Mouse (Mus musculus) megakaryocyte, embryonic 14.5 days (primary cell): Measurements from ENCODE around the gene Ntm. TPM values are rescaled to one million over a fixed set of nuclear protein-coding genes. Genes with fewer than 3 reads are reported as not detected.

Experiments
- H3K27me3 ChIP-seq: replicated peaks from 2 replicates; pipeline ENCODE3; 2012; ENCODE audit warnings: inconsistent platforms
- H3K36me3 ChIP-seq: replicated peaks from 2 replicates; pipeline ENCODE3; 2012; ENCODE audit warnings: low read length, inconsistent platforms, mixed read lengths
- H3K4me1 ChIP-seq: 2 replicates; pipeline ENCODE4 v1.6.1; 2012; ENCODE audit warnings: inconsistent platforms
- H3K4me3 ChIP-seq: replicated peaks from 2 replicates; pipeline ENCODE3; 2012; ENCODE audit warnings: moderate library complexity, mild to moderate bottlenecking, inconsistent platforms
- H3K9me3 ChIP-seq: 2 replicates; pipeline ENCODE4 v1.6.1; 2012; ENCODE audit warnings: inconsistent platforms
- FLI1 ChIP-seq: IDR thresholded peaks from 2 replicates; pipeline ENCODE4 v1.6.1; 2012; ENCODE audit warnings: low read length, inconsistent platforms, mixed read lengths
- GATA1 ChIP-seq: IDR thresholded peaks from 3 replicates; pipeline ENCODE4 v1.6.1; 2012; ENCODE audit warnings: mixed read lengths, low read length, inconsistent platforms, borderline replicate concordance
- polyA plus RNA-seq: library from polyadenylated mRNA; stranded (reverse); fragments of >175 nt; gene quantifications from 2 replicates; pipeline ENCODE4 v1.2.3, GENCODE M21; 2012; ENCODE audit warnings: low replicate concordance; ENCODE audit not compliant: insufficient read depth

Gene Ntm
- polyA plus RNA-seq, 1 experiment: not detected

DNA sequence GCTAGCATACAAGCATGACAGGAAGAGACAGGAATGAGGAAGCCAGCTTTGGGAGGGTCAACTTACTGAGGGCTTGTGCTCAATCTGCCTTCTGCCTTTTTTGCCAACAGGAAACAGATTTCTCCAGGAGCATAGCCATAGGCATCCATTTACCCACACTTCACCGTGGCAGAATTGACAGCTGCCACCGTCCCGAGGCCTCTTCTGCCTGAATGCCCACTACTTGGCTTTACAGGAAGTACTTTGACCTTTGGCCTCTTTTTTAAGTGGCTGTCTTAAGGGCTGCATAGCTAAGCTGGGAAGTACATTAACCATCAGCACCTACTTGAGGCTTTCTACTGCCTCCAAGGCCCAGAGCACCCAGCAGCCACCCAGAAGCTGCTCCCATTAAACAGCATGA lies 226.9 kb downstream of the Ntm start:
- H3K36me3 ChIP-seq: no peaks in the 10 kb centered on the region
- H3K9me3 ChIP-seq: peaks cover 38% of the 10 kb centered on the region
- H3K4me1 ChIP-seq: no peaks in the 10 kb centered on the region
- TF ChIP-seq GATA1 (no peak), FLI1 (no peak)
- H3K4me3 ChIP-seq: no peak overlapping the region
- no peaks in the 10 kb centered on the region for H3K27me3 ChIP-seq

DNA sequence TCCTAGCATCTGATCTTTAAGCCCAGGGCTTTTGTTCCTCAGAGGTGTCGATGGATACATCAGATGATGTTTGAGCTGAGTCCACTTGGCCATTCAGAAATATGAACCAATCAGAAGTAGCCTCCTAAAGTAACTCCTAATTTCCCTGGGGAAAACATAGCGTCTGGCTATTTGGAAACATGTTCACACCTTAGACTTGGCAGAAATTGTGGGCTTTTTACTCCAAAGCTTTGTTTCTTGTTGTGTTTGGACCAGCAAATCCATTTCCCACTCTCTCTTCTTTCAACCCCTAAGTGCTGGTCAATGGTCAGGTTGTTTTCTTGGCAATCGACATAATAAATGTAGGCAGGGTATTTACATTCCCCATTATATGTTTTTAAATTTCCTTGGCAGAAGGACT lies 230.0 kb downstream of the Ntm start:
- Histone ChIP-seq H3K27me3 (no peaks in the 10 kb centered on the region), H3K4me3 (no peak overlapping the region), H3K4me1 (no peaks in the 10 kb centered on the region), H3K9me3 (peaks cover 32% of the 10 kb centered on the region), H3K36me3 (no peaks in the 10 kb centered on the region)
- TF ChIP-seq GATA1: no peak
- TF ChIP-seq FLI1: no peak

DNA sequence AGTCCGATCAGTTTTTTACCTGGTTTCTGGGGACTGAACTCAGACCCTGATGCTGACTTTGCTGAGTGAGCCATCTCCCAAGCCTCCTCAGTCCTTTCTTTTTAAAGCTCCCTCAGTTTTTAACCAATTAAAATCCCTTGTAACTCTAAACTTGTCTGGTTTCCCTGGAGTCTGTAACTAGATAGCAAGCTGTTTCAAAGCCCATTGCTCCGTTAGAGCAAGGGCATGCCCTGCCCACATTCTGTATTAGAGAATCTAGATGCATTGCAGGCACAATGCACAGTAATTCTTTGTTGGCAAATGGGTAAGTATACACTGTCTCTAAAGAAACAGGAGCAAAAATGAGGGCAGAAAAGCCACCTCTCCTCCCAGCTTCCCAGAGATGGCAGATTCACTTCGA lies 231.3 kb downstream of the Ntm start:
- Histone ChIP-seq H3K4me1 (no peaks in the 10 kb centered on the region), H3K4me3 (no peak overlapping the region), H3K36me3 (no peaks in the 10 kb centered on the region), H3K9me3 (peaks cover 34% of the 10 kb centered on the region), H3K27me3 (no peaks in the 10 kb centered on the region)
- TF ChIP-seq GATA1 (no peak), FLI1 (no peak)

DNA sequence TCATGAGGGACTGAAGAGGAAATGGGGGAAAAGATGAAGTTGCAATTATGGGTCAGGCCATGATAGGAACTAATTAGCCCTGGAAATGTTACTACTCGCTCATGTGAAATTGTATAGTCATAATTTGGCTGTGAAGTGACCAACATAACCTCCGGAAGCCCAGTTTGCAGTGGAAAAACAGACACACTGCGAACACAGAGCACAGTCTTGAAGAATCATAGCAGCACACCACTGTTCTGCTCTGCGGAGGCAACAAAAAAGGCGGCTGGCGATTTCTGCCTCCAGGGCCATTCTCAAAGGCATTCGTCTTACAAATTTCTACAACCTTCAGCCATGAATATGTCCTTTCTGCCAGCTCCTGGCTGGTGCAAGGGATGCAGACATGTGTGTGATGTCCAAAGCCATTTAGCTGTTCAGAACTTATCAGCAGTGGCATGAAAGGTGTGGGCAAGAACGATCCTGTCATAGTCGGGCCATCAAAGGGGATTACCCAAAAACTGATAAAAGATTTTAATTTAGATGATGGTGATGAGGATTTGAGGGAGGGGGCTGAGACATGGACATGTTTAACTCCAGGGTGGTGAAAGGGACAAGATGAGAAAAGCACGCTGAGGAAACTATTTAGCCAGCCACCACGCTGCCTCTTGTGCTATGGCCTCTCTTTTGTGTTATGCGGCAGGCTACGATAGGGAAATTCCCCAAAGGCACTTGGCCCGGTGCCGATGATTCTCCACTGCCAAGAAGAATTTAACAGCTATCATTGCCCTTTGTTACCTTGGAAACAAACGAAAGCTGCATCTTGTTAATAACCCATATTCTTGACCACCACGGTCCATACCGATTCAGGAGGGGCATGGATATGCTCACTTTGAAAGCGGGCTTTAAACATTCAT lies 235.2 kb downstream of the Ntm start:
- Histone ChIP-seq H3K36me3 (no peaks in the 10 kb centered on the region), H3K27me3 (no peaks in the 10 kb centered on the region), H3K4me3 (no peak overlapping the region), H3K4me1 (no peaks in the 10 kb centered on the region), H3K9me3 (peaks cover 22% of the 10 kb centered on the region; the same call in 1 of the 2 replicates)
- TF ChIP-seq FLI1: no peak
- TF ChIP-seq GATA1: no peak

DNA sequence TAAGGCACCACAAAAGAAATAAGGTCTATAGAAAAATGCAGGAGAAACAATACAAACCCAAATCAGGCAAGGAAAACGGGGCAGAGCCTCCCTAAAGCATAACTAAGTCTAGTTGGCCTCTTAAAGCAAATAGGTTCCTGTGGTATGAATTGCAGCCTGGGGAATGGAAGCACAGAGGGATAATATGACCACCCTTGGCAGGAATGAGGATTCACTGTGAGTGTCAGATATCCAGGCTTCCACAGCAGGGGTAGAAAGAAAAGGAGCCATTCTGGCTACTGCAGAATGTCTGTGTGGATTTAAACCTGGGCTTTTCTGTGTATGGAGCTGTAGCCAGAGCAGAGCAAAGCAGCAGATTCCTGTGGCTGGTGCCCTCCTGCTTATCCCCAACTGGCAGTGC lies 241.5 kb downstream of the Ntm start:
- Histone ChIP-seq H3K27me3 (no peaks in the 10 kb centered on the region), H3K4me3 (no peak overlapping the region), H3K9me3 (peaks cover 16% of the 10 kb centered on the region; the same call in 1 of the 2 replicates), H3K36me3 (no peaks in the 10 kb centered on the region), H3K4me1 (no peaks in the 10 kb centered on the region)
- TF ChIP-seq GATA1 (no peak), FLI1 (no peak)

DNA sequence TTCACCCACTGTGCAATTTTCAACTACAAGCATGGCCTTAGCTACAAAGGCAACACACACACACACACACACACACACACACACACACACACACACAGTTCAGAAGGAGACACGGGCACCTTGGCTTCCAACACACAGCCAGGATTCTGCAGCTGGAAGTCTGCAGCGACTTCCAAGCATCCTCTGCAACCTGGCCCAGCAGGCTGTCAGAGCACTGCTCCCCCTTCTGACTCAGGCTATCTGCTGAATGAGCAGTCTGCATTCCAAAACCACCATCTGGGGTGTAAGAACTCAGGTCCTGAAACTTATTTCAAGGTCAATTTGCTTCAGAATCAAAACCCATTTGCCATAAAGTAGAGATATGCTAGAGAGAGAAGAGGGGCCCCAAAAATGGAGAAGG lies 246.1 kb downstream of the Ntm start:
- no peaks in the 10 kb centered on the region for H3K4me1 ChIP-seq

DNA sequence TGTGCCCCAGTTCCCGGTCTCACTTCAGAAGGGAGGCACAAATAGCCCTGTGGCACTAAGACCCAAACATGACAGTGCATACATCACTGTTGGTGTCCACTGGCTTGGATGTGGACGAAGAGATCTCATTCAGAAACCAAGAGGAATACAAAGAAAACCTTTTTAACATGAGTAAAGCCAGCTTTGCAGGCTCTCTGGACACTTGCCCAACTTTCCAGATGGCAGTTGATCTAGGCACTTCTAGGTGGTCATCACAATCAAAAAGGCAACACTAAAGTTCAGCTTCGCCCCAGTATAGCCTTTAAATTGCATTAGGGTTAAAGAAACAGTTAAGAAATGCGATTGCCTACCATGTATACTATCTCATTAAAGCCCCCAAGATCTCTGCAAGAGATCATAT lies 264.7 kb downstream of the Ntm start:
- H3K36me3 ChIP-seq: no peaks in the 10 kb centered on the region
- H3K4me1 ChIP-seq: no peaks in the 10 kb centered on the region
- no peak for TF ChIP-seq GATA1
- no peak for TF ChIP-seq FLI1
- no peak overlapping the region for H3K4me3 ChIP-seq
- H3K9me3 ChIP-seq: peaks cover 4% of the 10 kb centered on the region; the same call in 1 of the 2 replicates
- H3K27me3 ChIP-seq: no peaks in the 10 kb centered on the region

More for the DNA sequence above, 246.1 kb downstream of the Ntm start:
- Histone ChIP-seq H3K9me3 (peaks cover 16% of the 10 kb centered on the region; the same call in 1 of the 2 replicates), H3K4me3 (no peak overlapping the region), H3K27me3 (no peaks in the 10 kb centered on the region), H3K36me3 (no peaks in the 10 kb centered on the region)
- TF ChIP-seq FLI1: no peak
- TF ChIP-seq GATA1: no peak

DNA sequence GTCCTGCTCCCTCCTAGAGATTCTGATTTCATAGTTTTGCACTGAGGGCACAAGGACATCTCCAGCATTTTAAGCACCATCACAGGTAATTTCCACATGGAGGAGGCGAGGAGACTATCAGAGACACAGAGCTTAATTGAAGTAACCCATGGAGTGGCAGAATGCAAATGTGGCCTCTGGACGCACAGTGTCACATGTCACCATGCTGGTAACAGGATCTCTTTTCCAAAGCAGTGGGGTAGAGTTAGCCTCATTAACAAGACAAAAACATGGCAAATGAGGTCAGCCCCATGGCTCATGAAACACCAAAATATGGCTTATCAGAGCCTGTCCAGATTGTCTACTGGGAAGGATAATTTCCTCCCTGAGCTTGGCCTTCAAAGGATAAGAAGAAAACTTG lies 268.8 kb downstream of the Ntm start:
- no peak for TF ChIP-seq GATA1
- no peak for TF ChIP-seq FLI1
- Histone ChIP-seq H3K9me3 (peaks cover 12% of the 10 kb centered on the region; the same call in 1 of the 2 replicates), H3K4me1 (no peaks in the 10 kb centered on the region)

DNA sequence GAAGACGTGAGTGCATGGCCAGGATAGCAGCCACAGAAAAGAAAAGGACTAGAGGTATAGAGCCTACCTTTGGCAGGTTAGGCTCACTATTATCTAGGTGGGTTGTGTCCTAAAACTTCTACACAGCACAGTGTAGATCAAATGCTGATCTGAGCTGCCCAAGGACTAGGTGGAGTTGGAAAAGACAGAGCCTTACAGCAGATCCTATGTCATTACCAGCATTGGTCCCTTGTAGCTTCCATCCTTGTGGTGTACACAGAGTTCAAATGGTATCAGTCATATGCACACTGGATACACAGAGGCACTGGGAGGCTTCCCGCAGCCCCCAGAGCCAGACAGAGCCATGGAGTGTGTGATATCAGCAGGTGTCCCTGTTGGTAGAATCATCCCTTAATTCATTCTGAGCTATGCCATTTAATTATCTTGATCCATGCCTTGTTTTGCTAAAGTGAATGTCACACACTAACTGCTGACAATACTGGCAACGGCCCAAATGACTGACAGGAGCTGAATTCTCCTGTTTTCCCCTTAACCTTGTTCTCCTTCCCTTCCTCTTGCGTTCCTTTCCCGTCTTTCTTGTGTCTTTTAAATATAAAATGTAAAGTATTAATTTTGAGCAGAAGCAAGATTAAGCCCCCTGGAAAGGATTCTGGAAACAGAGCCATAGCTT lies 271.6 kb downstream of the Ntm start:
- Histone ChIP-seq H3K4me3 (no peak overlapping the region), H3K27me3 (no peaks in the 10 kb centered on the region), H3K4me1 (no peaks in the 10 kb centered on the region), H3K36me3 (no peaks in the 10 kb centered on the region), H3K9me3 (peaks cover 8% of the 10 kb centered on the region; the same call in 1 of the 2 replicates)
- no peak for TF ChIP-seq FLI1
- no peak for TF ChIP-seq GATA1

More for the DNA sequence above, 268.8 kb downstream of the Ntm start:
- Histone ChIP-seq H3K27me3 (no peaks in the 10 kb centered on the region), H3K36me3 (no peaks in the 10 kb centered on the region), H3K4me3 (no peak overlapping the region)

DNA sequence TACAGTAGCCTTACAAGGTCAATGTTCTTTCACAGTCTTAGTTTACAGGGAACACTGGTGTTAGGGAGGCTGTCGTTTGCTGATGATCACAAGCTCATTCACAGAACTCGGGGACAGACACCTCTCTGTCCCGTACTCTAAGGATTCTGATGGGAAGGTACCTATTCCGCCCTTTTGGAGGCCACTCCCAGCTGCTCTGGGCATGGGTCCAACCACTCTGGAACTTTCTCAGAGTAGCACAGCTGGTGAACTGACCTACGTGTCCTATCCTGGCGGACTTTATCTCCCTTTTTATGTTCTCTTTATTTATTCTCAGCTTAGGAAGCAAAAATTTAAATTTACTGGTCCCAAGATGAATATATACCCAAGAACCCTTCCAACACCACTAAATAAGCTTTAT lies 280.7 kb downstream of the Ntm start:
- no peaks in the 10 kb centered on the region for H3K36me3 ChIP-seq
- no peaks in the 10 kb centered on the region for H3K27me3 ChIP-seq
- H3K4me1 ChIP-seq: no peaks in the 10 kb centered on the region
- no peak overlapping the region for H3K4me3 ChIP-seq
- no peak for TF ChIP-seq GATA1
- TF ChIP-seq FLI1: no peak
- H3K9me3 ChIP-seq: peaks cover 4% of the 10 kb centered on the region; the same call in 1 of the 2 replicates
